Mouse (Mus musculus) C2C12 (cell line): ENCODE measurements around the gene Slamf6. TPM values are rescaled to one million over a fixed set of nuclear protein-coding genes. Genes with fewer than 3 reads are reported as not detected.
"Not testable (repeated sequence)": the region's sequence is repeated elsewhere in the genome, so short reads cannot be mapped to it uniquely, and the experiment has no call there.

ENCODE experiments used
- H3K27me3 ChIP-seq: one replicate; pipeline ENCODE4 v1.6.1; 2011; ENCODE audit not compliant: control insufficient read depth, insufficient read depth, insufficient read length
- H3K36me3 ChIP-seq: one replicate; pipeline ENCODE4 v1.6.1; 2011; ENCODE audit not compliant: control insufficient read depth, insufficient read depth
- H3K4me3 ChIP-seq: one replicate; pipeline ENCODE4 v1.5.1; 2011; ENCODE audit warnings: mild to moderate bottlenecking, control low read depth; ENCODE audit not compliant: poor library complexity, insufficient read depth, severe bottlenecking
- H3K79me2 ChIP-seq: one replicate; pipeline ENCODE4 v1.6.1; 2011; ENCODE audit not compliant: control insufficient read depth, insufficient read depth
- H3K79me3 ChIP-seq: one replicate; pipeline ENCODE4 v1.6.1; 2011; ENCODE audit warnings: low read depth, control low read depth
- H3ac ChIP-seq: one replicate; pipeline ENCODE3; 2011; ENCODE audit warnings: low read depth; ENCODE audit not compliant: control insufficient read depth, insufficient read length
- CEBPB ChIP-seq: IDR thresholded peaks from one replicate; pipeline ENCODE4 v1.6.1; 2011; ENCODE audit warnings: low read depth, mild to moderate bottlenecking, control low read depth, moderate library complexity
- CTCF ChIP-seq: IDR thresholded peaks from one replicate; pipeline ENCODE4 v1.5.1; 2011; ENCODE audit not compliant: control insufficient read depth, insufficient read depth, insufficient read length
- FOSL1 ChIP-seq: IDR thresholded peaks from one replicate; pipeline ENCODE4 v1.8.0; 2011; ENCODE audit warnings: mild to moderate bottlenecking, low read length; ENCODE audit not compliant: poor library complexity, insufficient read depth, severe bottlenecking
- MAX ChIP-seq: IDR thresholded peaks from one replicate; pipeline ENCODE4 v1.6.1; 2011; ENCODE audit warnings: mild to moderate bottlenecking, control low read depth
- MYOD1 ChIP-seq: IDR thresholded peaks from one replicate; pipeline ENCODE4 v1.6.1; 2011; ENCODE audit warnings: low read depth; ENCODE audit not compliant: control insufficient read depth, insufficient read length
- MYOG ChIP-seq: IDR thresholded peaks from one replicate; pipeline ENCODE4 v1.6.1; 2011; ENCODE audit not compliant: control insufficient read depth, insufficient read length; ENCODE audit errors: extremely low read depth
- USF1 ChIP-seq: IDR thresholded peaks from one replicate; pipeline ENCODE4 v1.6.1; 2011; ENCODE audit warnings: low read depth, mild to moderate bottlenecking, control low read depth, moderate library complexity
- polyA plus RNA-seq: library from polyadenylated mRNA; unstranded; fragments of >200 nt; fragmentation: generic; extraction: Trizol; gene quantifications from one replicate; pipeline ENCODE4 v1.2.1, GENCODE M21; 2012; ENCODE audit warnings: missing spikeins

Gene Slamf6
- polyA plus RNA-seq, 1 experiment: not detected

DNA sequence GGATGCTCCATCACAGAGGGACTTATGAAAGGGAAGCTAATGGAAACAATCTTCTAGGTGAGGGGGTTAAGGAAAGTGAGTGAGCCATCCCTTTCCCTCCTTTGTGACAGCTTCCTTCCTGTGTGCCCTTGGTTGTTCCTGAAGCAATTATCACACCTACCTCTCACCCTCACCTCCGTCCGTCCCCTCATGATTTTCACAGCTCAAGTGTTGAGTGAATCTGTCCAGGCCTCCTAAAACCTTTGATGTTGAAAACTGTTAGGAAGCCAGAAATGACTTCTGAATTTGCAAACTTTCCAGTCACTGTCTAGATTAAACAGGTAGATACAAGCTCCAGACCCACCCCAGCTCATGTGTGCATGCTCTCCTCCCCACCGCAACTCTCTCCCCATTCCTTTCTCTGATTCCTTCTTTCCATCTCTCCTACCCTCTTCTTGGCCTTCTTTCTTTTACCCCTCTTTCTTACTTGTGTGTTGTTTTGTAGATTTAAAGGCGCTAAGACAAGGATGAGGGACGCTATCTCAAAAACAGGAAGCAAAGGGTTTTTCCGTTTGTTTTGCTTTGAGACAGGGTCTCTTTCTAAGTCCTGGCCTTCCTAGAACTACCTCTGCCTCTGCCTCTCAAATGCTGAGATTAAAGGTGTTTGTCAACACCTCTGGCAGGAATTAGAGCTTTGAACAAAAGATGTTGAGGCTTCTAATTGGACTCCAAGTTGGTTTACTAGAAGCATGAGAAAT, 48.9 kb downstream of the Slamf6 start:
- Histone ChIP-seq H3ac (no peak overlapping the region), H3K27me3 (no peaks in the 10 kb centered on the region), H3K79me2 (no peaks in the 10 kb centered on the region), H3K4me3 (no peak overlapping the region), H3K36me3 (no peaks in the 10 kb centered on the region), H3K79me3 (no peaks in the 10 kb centered on the region)
- no peak for TF ChIP-seq CTCF
- TF ChIP-seq USF1: no peak
- TF ChIP-seq MAX: no peak
- no peak for TF ChIP-seq CEBPB
- no peak for TF ChIP-seq MYOD1
- no peak for TF ChIP-seq MYOG
- TF ChIP-seq FOSL1: no peak

DNA sequence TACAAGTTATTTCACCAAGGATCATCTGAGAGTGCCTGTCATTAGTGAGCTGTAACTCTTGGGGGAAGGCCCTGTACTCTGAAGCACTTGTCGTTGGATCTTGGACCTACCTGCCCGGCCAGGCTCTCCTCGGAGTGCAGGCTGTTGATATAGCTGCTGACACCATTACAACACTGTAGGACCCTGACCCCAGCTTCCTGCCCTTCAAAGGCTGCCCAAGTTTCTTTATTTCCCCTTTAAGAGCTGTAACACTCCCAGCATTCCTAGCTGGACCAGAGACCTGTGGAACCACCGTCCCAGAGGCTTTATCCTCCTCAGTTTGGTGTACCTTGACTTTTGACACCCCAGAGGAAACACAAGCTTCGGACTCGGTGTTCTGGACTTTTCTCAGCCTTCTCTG, 51.9 kb downstream of the Slamf6 start:
- no peaks in the 10 kb centered on the region for H3K79me3 ChIP-seq
- TF ChIP-seq CEBPB: no peak
- no peak for TF ChIP-seq MYOD1
- no peak for TF ChIP-seq USF1
- TF ChIP-seq CTCF: no peak
- no peak for TF ChIP-seq MAX
- no peak for TF ChIP-seq FOSL1
- no peak for TF ChIP-seq MYOG
- H3ac ChIP-seq: no peak overlapping the region
- H3K79me2 ChIP-seq: no peaks in the 10 kb centered on the region
- no peaks in the 10 kb centered on the region for H3K27me3 ChIP-seq
- H3K36me3 ChIP-seq: no peaks in the 10 kb centered on the region
- no peak overlapping the region for H3K4me3 ChIP-seq

GRCm38 (mm10) chr1:171970854-171971586, 53.7 kb downstream of the Slamf6 start:
- Histone ChIP-seq H3K79me3 (no peaks in the 10 kb centered on the region), H3ac (no peak overlapping the region), H3K36me3 (no peaks in the 10 kb centered on the region), H3K4me3 (no peak overlapping the region), H3K27me3 (no peaks in the 10 kb centered on the region), H3K79me2 (no peaks in the 10 kb centered on the region)
- TF ChIP-seq CEBPB: no peak
- TF ChIP-seq FOSL1: no peak
- TF ChIP-seq MYOG: no peak
- TF ChIP-seq MAX: no peak
- TF ChIP-seq CTCF: no peak
- TF ChIP-seq USF1: no peak
- no peak for TF ChIP-seq MYOD1

DNA sequence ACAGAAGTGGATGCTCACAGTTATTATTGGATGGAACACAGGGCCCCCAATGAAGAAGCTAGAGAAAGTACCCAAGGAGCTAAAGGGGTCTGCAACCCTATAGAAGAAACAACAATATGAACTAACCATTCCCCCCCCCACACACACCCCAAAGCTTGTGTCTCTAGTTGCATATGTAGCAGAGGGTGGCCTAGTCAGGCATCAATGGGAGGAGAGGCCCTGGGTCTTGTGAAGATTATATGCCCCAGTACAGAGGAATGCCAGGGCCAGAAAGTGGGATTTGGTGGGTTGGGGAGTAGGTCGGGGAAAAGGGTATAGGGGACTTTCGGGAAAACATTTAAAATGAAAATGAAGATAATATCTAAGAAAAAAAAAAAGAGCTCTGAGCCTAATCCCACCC, 57.0 kb downstream of the Slamf6 start:
- H3K4me3 ChIP-seq, H3K79me3 ChIP-seq, H3ac ChIP-seq, H3K27me3 ChIP-seq, H3K36me3 ChIP-seq, H3K79me2 ChIP-seq: not testable (repeated sequence)

GRCm38 (mm10) chr1:171975377-171975776, 58.1 kb downstream of the Slamf6 start:
- TF ChIP-seq FOSL1 (no peak), CTCF (no peak), CEBPB (no peak), MYOG (no peak), MAX (no peak), MYOD1 (no peak)
- no peaks in the 10 kb centered on the region for H3K79me3 ChIP-seq
- no peaks in the 10 kb centered on the region for H3K36me3 ChIP-seq
- no peak overlapping the region for H3ac ChIP-seq
- no peaks in the 10 kb centered on the region for H3K27me3 ChIP-seq
- no peaks in the 10 kb centered on the region for H3K79me2 ChIP-seq
- H3K4me3 ChIP-seq: no peak overlapping the region

- Histone ChIP-seq H3ac (no peak overlapping the region), H3K36me3 (no peaks in the 10 kb centered on the region), H3K79me2 (no peaks in the 10 kb centered on the region), H3K27me3 (no peaks in the 10 kb centered on the region), H3K79me3 (no peaks in the 10 kb centered on the region), H3K4me3 (no peak overlapping the region)
- TF ChIP-seq MAX: no peak
- TF ChIP-seq FOSL1: no peak
- no peak for TF ChIP-seq USF1
- TF ChIP-seq CEBPB: no peak
- TF ChIP-seq MYOG: no peak
- TF ChIP-seq MYOD1: no peak
- no peak for TF ChIP-seq CTCF
Measured at GRCm38 (mm10) chr1:171975831-171976230, 58.5 kb downstream of the Slamf6 start.
